Mouse (Mus musculus) layer of hippocampus, adult 18-20 months (tissue): ENCODE measurements around the gene Hacl1. TPM values are rescaled to one million over a fixed set of nuclear protein-coding genes. Genes with fewer than 3 reads are reported as not detected.

Source experiments
- DNase-seq, 2 experiments: peaks; one replicate each; pipeline ENCODE4 v3.0.0; 2022; ENCODE audit warnings: low spot score in 2 of 2
- total RNA-seq, 2 experiments: library from RNA; stranded (reverse); gene quantifications; 2 replicates each; pipeline ENCODE4 v1.2.3; 2021

Gene Hacl1
- total RNA-seq, 2 experiments from 2014 or later = 5.8 to 9.2 TPM

- DNase-seq = no peak
Observed at GRCm38 (mm10) chr14:31576846-31577697, 64.0 kb downstream of the Hacl1 start.

GRCm38 (mm10) chr14:31575866-31576265 lies 65.2 kb downstream of the Hacl1 start:
- no peak for DNase-seq

- DNase-seq = no peak
Observed at GRCm38 (mm10) chr14:31574903-31575665, 66.0 kb downstream of the Hacl1 start.

GRCm38 (mm10) chr14:31572561-31573175 lies 68.4 kb downstream of the Hacl1 start:
- DNase-seq = peak; percentile 74 to 84

- no peak for DNase-seq
Observed at GRCm38 (mm10) chr14:31571419-31571818, 69.7 kb downstream of the Hacl1 start.

GRCm38 (mm10) chr14:31570131-31570951 lies 70.7 kb downstream of the Hacl1 start:
- no peak for DNase-seq

GRCm38 (mm10) chr14:31569151-31569631 lies 71.9 kb downstream of the Hacl1 start:
- no peak for DNase-seq

GRCm38 (mm10) chr14:31565478-31566212 lies 75.4 kb downstream of the Hacl1 start:
- DNase-seq = no peak

GRCm38 (mm10) chr14:31564452-31565179 lies 76.5 kb downstream of the Hacl1 start:
- no peak for DNase-seq

- DNase-seq = no peak
Observed at GRCm38 (mm10) chr14:31560886-31561285, 80.2 kb downstream of the Hacl1 start.

GRCm38 (mm10) chr14:31559216-31559615 lies 81.9 kb downstream of the Hacl1 start:
- no peak for DNase-seq

GRCm38 (mm10) chr14:31557784-31558183 lies 83.3 kb downstream of the Hacl1 start:
- no peak for DNase-seq

- no peak for DNase-seq
Observed at GRCm38 (mm10) chr14:31557273-31557672, 83.8 kb downstream of the Hacl1 start.

- DNase-seq = no peak
Observed at GRCm38 (mm10) chr14:31556526-31557260, 84.4 kb downstream of the Hacl1 start.

- no peak for DNase-seq
Observed at GRCm38 (mm10) chr14:31555963-31556434, 85.1 kb downstream of the Hacl1 start.

GRCm38 (mm10) chr14:31555021-31555420 lies 86.1 kb downstream of the Hacl1 start:
- DNase-seq = no peak
